Mouse (Mus musculus): ENCODE measurements around the gene Vstm4. TPM values are rescaled to one million over a fixed set of nuclear protein-coding genes. Genes with fewer than 3 reads are reported as not detected.

The Vstm4 gene
- total RNA-seq (2023) = under 1 TPM in 1 of 2 experiments, not detected in 1; 0.16 TPM

DNA sequence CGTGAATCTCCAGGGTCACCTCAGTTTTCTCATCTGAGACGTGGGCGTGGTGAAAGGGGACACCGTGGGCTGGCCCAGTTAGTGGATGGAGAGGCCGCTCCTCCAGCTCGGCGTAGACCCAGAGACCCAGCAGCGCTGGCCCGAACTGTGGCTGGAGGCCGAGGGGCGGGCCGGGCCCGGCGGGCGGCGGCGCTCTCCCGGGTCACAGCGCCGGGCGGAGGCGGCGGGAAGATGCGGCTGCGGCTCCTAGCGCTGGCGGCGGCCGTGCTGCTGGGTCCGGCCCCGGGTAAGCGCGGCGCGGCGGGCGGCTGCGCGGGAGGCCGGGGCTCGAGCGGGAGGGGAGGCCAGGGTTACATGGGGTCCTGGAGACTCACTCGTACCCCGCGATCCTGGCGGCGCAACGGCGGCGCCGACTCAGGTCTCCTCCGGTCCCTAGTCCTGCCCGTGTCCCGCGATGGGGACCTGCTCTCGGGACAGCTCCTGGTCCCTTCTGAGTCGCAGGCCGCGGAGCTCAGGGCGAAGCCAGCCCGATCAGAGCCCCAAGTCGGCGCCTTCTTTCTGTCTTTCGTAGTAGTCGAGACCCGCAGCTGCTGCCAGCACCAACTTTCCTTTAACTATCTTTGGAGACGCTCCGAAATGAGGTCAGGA lies at the start of gene Vstm4:
Gene Vstm4 (plus strand): TSS at position 76 of the 648 bp plus-strand sequence.

DNA sequence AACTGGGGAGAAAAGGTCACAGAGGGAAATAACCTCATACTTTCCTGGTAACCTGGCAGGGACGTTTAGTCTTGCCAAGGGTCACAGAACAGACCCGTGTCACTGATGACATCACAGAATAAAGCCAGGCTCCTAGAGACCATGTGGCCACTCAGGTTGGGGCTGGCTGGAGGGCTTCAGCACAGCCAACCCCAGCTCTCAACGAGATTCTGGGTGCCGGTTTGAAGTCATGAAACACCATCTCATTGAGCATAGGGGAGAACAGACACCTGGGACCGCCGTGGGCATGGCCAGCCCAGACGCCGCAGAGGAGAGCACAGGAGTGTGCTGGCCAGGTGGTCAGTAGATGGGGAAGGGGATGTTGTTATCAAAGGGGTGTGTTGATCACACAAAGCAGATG lies 22.7 kb upstream of the Vstm4 start, which contains the start of gene Fam170b:
Gene Fam170b (plus strand): TSS at position 116 of the 400 bp plus-strand sequence.

Other genes with a start within 250 kb of the Vstm4 start
- gene 3425401B19Rik, start 171.5 kb upstream of the Vstm4 start, total RNA-seq (2023) = not detected
- 1 to 10 TPM; 3.3 to 5.6 TPM for gene Tmem273, start 70.8 kb upstream of the Vstm4 start, total RNA-seq (2023)
- not detected for gene Fam170b, start 22.8 kb upstream of the Vstm4 start, total RNA-seq (2023)
- gene Lrrc18, start 134.6 kb downstream of the Vstm4 start, total RNA-seq (2023) = not detected

All from neutrophil, adult 59 days (primary cell).